Mouse (Mus musculus) adipocyte (in vitro differentiated cells): ENCODE results near the gene Odf4.
A peak's percentile ranks its signal among the peaks of the same experiment; 100 is the strongest.

Experiments
- DNase-seq: peaks from one replicate; pipeline ENCODE4 v3.0.0-alpha.2; 2016; ENCODE audit warnings: low spot score

Odf4 gene

DNA sequence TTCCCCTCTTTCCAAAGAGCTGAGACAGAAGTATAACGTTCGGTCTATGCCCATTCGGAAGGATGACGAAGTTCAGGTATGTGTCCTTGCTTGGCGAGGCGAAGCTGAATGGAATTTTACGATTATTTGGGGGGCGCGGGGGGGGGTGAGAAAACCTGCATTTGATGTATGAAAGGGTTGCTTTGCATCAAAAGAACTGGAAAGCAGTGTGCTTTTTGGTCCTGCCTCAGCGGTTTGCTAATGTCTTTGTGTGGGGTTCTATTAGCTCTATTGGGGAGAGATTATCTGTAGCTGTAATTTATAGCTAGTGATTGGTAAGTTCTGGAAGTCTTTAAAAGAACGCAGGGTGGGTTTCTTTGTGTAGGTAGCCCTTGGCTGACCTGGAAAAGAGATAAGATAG is 24.5 kb downstream of the Odf4 start:
- no peak for DNase-seq

DNA sequence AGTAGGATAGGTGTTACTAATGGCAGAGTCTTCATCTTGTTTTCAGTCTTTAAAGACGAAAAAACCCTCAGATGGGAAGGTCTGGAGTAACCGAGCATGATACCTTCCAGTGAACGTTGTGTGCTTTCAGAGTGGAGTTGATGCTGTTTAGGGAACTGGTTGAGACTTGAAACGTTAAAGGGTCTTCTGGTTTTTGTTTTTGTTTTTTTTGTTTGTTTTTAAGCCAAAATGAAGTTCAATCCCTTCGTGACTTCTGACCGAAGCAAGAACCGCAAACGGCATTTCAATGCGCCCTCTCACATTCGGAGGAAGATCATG is 24.9 kb downstream of the Odf4 start:
- peak; percentile 33 for DNase-seq

DNA sequence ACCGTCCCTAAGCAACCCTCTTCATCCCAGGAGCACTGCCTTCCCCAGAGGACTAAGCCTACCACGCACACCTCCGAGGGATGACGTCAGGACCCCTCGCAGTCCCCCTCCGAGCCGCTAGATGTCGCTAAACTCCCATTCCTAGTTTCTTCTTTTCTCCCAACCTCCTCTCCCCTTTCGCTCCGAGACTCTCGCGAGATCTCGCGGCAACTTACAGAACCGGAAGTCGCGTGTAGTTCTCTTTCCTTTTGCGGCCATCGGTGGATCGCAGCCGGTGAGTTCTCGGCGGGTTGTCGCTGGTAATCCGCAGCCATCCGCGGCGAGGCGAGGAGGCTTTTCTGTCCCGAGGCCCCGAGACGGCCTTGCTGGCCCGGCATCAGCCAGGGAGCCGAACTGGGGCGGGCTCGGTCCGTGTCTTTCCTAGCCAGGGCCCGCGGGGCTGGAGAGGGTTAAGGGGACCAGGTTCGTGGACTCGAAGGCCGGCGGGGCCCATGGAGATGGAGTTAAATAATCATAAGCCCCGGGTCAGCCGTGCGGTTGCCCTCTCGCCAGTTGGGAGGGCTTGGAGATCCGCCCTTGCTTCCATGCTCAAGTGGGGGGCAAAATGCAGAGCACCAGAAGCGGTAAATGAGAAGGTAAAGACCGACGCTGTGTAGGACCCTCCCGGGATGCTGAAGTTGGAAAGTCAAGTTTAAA is 25.4 kb downstream of the Odf4 start, which contains the start of gene Rpl26:
Gene Rpl26, plus strand, starts transcription at position 233 of the 696 bp plus-strand sequence.
- DNase-seq = peak; percentile 99

DNA sequence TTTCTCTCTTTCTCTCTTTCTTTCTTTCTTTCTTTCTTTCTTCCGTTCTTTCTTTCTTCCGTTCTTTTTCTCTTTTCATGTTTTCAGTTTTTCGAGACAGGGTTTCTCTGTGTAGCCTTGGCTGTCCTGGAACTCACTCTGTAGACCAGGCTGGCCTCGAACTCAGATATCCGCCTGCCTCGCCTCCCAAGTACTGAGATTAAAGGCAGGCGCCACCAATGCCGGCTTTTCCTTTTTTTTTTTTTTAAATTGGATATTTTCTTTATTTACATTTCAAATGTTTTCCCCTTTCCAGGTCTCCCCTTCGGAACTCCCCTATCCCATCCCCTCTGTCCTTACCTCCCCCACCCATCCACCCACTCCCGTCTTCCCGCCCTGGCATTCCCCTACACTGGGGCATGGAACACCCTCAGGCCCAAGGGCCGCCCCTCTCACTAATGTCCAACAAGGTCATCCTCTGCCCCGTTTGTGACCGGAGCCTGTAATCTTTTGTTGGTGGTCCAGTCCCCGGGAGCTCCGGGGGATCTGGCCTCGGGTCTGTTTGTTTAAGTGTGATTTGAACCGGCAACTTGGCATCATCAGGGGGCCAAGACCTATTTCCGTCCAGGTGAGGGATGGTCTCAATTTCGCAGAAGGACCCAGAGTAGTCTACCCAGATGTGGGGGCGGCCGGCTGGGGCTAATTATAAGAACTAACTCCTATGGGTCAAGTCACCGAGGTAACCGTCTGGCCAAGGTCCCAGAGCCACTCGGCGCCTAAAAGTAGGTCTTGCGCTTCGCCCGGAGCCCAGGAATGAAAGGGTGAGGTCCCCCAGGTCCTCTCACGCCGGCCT is 26.1 kb downstream of the Odf4 start:
- DNase-seq = no peak

DNA sequence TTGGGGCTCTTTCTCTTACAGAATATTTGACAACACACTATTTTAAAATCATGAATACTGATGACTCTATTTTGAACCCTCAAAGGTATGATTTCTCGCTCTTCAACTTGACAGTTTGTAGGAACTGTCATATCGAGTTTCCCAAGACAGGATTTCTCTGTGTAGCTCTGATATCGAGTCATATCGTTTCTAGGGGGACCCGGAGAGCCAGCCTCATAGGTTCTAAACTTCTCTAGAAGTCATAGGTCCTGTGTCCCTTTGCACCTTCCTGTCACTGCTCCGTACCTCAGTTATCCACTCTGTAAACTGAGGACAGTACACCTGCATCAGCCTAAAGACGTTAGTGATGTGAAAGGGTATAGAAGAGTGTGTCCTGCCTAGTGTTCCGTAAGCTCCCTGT is 27.1 kb downstream of the Odf4 start:
- no peak for DNase-seq

DNA sequence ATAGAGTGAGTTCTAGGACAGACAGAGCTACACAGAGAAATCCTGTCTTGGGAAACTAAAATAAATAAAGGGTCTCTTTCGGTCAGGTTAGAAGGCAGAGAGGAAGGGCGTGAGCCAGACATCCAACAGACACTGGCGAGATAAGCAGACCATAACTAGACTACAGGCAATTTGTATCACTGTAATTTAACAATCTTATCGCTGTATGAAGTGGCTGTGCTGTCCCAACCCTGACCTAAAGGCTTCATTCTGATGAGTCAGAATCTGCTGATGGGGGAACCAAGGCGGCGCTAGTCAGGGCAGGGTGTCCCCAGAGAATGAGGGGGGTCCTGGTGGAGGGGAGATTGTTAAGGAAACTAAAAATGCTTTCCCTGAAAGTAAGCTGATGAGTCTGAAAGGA is 28.1 kb downstream of the Odf4 start:
- no peak for DNase-seq

DNA sequence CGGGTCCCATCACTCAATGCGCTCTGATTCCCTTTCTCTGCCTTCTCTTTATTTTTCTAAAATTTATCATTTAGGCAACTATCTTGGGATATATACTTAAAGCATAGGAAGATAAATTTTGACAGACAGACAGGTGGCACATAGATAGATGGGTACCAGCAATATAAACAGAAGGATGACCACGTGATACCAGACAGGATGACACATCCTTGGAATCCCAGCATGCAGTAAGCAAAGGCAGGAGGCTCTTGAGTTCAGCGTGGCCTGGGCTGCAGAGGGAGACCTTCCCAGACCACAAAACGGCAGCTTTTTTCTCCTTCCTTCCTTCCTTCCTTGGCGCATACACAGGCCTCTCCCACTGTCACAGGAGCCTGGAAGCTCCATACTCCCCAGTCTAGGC is 29.0 kb downstream of the Odf4 start:
- DNase-seq = no peak

DNA sequence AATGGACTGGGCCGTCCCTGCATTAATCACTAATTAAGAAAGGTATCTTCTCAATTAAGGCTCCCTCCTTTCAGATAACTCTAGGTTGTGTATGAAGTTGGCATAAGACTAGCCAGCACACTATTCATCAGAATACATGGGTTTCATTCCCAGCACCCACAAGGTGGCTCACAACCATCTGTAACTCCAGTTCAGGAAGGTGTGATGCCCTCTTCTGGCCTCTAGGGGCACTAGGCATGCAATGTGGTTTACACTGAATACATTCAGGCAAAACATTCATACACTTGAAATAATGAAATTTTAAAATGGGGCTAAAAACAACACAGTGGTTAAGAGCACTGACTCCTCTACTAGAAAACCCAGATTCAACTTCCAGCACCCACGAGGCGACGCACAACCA is 29.8 kb downstream of the Odf4 start:
- DNase-seq = peak; percentile 46

DNA sequence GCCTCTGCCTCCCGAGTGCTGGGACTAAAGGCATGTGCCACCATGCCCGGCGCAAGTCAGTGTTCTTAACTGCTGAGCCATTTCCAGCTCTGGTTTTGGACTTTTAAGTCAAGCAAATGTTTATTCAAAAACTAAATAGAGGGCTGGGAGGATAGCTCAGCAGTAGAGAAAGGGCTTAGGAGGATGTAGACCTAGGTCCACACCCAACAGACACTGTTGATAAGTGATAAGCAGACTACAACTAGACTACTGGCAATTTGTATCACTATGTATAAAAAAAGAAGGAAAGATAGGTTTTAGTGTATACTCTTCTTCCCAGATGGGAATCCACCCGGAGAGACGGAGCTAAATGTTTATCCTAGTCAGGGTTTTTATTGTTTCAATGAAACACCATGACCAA is 30.6 kb downstream of the Odf4 start:
- DNase-seq = no peak

DNA sequence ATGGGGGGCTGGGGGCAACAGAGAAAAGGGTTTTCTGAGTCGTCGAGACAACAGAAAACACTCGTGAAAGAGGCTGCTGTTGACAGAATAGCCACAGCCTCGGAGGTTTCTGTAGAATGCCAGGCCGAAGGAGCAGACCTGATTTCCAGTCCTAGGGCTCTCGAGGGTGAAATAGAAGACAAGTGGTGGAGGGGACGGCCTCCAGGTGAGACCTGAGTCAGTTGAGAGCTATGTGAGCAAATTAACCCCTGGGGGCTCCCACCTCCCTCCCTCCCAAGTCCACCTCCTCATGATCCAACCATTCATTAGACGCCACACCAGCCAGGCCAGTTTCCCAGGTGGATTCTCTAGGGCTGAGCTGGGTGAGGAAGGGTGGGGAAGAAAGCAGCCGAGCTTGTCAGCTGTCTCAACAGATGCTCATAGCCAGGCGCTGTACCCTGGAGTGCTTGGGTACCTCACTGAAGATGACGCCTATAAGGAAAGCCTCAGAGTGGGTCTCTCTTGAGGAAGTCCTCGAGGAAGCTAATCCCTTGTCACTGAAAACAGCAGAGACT is 32.9 kb downstream of the Odf4 start:
- DNase-seq = no peak

DNA sequence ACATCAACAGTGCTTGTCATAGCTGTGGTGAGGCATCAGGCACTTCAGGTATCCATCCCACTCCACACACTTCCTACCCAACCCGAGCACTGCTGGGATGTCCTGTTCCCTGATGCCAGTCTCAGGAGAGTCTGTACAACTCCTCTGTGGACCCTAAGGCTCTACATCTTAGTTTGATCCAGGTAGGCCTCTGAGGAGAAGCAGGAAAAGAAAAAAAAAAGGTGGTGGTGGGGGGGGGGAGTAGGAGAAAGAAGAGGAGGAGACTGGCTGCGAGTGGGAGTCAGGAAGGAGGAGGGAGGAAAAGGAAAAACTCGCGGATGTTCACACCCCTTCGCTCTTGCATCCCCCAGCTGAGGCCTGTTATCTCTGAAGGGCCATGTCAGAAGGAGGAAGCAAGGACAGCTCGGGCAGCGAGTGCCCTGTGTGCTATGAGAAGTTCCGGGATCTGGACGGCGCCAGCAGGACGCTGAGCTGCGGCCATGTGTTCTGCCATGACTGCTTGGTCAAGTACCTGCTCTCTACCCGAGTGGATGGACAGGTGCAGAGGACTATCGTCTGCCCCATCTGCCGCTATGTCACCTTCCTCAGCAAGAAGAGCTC is 34.5 kb downstream of the Odf4 start:
- DNase-seq = no peak

DNA sequence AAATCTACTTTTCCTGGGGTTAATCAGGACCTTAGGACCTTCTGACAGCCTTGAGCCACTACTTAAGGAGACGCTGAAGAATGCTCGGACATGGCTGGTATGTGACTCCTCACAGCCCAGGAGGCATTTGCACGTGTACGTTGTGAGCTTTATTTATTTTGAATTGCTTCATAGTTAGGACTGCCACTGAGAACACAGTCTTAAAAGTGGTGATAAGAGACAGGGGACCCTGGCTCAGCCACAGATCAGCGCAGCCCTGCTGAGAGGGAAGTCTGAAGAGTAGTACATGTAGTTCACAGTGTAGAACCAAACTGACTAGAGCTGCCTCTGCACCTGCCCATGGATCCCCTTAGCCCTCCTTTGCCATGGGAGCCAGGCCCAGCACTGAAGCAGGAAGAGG is 35.1 kb downstream of the Odf4 start:
- no peak for DNase-seq

DNA sequence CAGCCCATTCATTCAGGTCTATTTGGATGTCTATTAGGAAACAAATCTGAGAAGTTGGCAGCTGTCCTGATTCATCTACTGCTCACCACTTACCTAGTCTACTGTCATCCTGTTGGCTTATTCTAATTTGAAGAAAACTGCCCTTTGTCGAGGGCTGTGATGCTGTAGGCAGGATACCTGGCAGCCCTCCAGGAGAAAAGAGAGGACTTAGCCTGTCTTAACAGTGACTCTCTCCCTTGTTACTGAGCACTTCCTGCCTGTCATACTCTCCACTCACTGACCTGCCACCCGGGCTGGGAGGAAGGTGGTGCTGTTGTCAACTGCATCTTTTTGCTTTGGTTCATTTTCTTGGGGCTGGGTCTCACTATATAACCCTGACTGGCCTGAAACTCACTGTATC is 36.3 kb downstream of the Odf4 start:
- no peak for DNase-seq

DNA sequence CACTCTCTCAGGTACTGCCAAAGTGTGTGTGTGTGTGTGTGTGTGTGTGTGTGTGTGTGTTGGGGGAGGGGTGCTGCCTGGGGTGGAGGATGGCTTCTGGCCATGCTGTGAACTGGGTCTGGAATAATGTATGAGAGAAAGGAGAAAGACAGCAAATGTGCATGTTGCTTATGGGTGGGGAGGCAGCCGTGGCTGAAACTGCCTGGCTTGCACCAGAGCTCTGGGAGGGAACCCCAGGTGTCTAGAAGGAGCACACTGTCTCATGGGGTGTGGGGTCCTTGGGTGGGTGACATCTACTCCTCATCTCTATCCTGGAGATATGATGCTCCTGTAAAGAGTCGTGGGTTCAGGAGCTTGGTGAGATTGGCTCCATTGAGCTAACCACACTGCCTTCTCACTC is 38.2 kb downstream of the Odf4 start:
- DNase-seq = no peak

DNA sequence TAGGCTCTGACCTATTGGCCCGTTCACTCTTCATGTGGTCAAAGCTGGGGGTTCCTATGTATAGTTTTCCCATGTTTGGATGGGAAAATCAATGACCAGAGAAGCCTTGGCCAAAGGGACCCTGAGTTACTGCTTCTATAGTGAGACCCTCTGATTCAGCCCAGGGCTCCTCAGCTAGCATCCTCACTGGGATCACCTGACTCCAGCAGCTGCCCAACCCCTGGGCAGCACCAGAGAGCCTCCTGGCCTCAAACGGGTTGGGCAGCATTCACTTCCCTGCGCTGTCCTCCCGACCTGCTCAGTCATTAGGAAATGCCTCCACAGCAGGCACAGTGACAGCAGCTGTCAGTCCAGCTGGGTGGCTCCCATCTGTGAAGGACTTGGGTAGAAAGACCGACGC is 38.6 kb downstream of the Odf4 start, which contains the start of gene Rnf222:
Gene Rnf222, plus strand, starts transcription at position 301 of the 400 bp plus-strand sequence.
- DNase-seq = no peak

DNA sequence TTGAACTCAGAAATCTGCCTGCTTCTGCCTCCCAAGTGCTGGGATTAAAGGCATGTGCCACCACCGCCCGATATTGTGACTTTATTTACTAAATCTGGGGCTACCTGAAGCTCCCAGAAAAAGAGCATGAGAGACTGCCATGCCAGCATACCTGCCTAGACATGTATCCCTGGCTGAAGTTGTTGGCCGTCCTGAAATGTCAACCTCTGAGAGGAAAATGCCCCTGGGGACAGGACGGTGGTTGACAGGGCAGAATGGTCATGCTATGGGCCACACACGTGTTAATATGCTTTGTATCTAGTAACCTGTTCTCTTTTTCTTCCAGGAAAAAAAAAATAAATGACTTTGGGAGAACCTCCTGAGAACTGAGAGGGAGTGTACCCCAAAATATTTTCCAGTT is 40.8 kb downstream of the Odf4 start:
- no peak for DNase-seq

DNA sequence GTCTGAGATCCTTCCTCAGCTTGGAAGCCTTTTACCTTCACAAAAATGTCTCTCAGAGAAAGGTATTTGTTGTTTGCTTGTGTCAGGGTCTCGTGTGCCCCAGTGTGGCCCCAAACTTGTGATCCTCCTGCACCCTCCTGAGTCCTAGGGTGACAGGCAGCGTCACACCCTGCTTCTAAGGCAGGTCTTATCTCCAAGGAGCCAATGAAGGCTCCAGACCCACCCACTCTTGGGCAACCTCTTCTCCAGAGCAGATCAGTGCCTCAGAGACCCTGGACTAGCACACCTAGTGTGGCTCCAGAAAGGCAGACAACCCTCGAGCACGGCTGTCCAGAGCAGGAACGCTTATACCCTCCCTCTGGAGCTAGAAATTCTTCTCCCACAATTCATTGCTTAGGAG is 42.5 kb downstream of the Odf4 start:
- no peak for DNase-seq

DNA sequence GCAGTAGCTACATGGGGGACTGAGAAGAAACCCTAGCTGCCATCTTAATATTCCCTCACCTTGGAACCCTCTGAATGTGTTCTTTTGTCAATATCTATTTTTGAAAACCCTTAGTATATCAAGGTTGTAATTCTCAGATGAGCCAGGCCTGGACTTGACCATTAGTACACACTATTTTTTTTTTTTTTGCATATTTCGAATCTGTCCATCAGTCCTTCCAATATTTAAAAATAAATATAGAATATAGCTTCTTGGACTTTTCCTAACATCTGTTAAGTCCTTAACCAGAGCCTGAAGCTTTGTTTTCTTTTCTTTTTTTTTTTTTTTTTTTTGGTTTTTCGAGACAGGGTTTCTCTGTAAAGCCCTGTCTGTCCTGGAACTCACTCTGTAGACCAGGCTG is 43.0 kb downstream of the Odf4 start:
- no peak for DNase-seq

DNA sequence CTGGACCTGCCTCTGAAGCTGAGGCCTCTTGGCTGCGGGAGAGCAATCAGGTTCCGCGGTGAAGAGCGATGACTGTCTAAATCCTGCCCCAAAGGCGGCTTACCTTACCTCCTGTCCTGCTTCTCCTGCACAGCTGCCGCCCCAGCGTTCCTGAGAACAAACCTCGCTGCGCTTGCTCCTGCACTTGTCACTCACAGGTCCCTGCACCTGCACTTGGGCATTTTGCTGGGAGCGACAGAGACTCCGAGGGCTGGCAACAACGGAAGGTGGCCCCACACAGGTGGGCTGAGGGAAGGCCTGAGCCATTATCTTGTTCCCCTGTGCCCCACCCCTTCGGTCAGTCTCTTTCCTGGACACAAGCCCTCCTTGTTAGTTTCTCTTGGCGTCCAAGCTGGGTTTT is 44.8 kb downstream of the Odf4 start:
- DNase-seq = no peak

DNA sequence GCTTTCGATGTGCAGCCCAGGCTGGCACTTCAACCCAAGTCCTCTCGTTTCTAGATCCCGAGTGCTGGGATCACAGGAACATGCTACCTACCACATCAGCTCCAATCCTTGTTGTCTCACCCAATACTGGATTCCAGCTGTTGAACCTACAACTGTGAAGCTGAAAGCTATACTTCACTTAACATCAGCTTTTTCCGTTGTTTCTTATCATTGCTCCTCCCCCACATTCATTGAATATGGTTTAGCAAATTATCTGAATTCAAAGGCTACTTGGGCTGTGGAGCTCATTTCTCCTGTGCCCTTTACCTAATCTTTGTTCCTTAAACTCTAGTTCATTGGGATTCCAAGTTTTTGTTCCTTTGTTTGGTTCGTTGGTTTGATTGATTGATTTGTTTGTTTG is 48.1 kb downstream of the Odf4 start:
- no peak for DNase-seq

DNA sequence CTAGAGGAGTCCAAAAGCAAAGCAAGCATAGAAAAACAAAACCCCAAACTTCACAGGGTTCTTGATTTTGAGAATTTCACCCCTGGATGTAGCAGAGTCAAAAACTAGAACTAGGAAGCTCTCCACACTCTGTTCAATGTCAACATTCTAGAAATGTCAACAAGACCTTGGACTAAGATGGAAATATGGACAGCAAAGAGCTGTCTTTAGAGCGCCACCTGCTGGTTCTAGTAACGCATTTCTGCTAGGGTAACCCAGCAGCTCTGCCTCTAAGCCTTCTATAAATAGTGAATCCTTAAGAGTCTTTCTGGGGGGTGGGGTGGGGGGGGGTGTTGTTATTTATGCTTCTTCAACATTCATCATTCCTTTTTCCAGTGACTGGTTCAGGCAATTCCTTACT is 52.0 kb downstream of the Odf4 start:
- DNase-seq = peak; percentile 88
